ENCODE assay signal across 22 mouse cellular contexts in genomic region chr15:20967463-20967862, GRCm38 (mm10).
DNase-seq lines count a peak whose midpoint lies in the region; ATAC-seq lines count a peak whose summit lies in the region.
"Had no signal": no experiment of that assay in that cellular context is flagged by ENCODE, and none has a peak within 500 bp of the region (broad histone marks: within the 10 kb centered on the region; RNA-seq: fewer than 3 reads in every experiment).

No protein-coding gene starts in this region.

- H3K4me2 ChIP-seq in embryonic facial prominence, embryonic 11.5 days (ENCODE audit: low read depth, low read length): no peak overlapping the region
- H3K4me2 ChIP-seq in hindbrain, embryonic 12.5 days (replicated peaks): no peak overlapping the region
- H3K4me2 ChIP-seq in midbrain, embryonic 12.5 days (replicated peaks): no peak overlapping the region
- H3K4me2 ChIP-seq in midbrain, embryonic 15.5 days: no peak overlapping the region
- H3K4me2 ChIP-seq: forebrain, embryonic 15.5 days had no signal

- 0 out of 2 replicates have a peak, but pooled peaks have one; percentile 48 for ATAC-seq in embryonic facial prominence, embryonic 11.5 days (replicated peaks; ENCODE audit: insufficient number of reproducible peaks, low FRiP score, low TSS enrichment, low read depth)
- ATAC-seq in hindbrain, embryonic 12.5 days (ENCODE audit: low FRiP score): peak; percentile 61; the same call in 1 of the 2 replicates
- peak; percentile 76 for ATAC-seq in midbrain, embryonic 12.5 days (ENCODE audit: low FRiP score, low read depth)
- ATAC-seq in midbrain, embryonic 15.5 days (replicated peaks): no peak
- ATAC-seq: CD4-positive, CD25-positive, alpha-beta regulatory T cell, adult 4 months; forebrain, embryonic 15.5 days; inflammation-experienced regulatory T-cells, adult 6 months had no signal

- no peak overlapping the region for H3K27ac ChIP-seq in embryonic facial prominence, embryonic 11.5 days (replicated peaks; ENCODE audit: low read depth, low read length)
- H3K27ac ChIP-seq in embryonic facial prominence, embryonic 10.5 days (replicated peaks): no peak overlapping the region
- H3K27ac ChIP-seq in hindbrain, embryonic 12.5 days: no peak overlapping the region
- no peak overlapping the region for H3K27ac ChIP-seq in hindbrain, embryonic 10.5 days
- no peak overlapping the region for H3K27ac ChIP-seq in midbrain, embryonic 12.5 days (replicated peaks)
- H3K27ac ChIP-seq in midbrain, embryonic 15.5 days: no peak overlapping the region
- H3K27ac ChIP-seq: forebrain, embryonic 15.5 days; heart, embryonic 10.5 days had no signal

- WGBS in embryonic facial prominence, embryonic 11.5 days: 51% methylated on average over 2 of the region's 2 CpGs
- 55% methylated on average over 2 of the region's 2 CpGs for WGBS in embryonic facial prominence, embryonic 10.5 days
- WGBS in hindbrain, embryonic 12.5 days: 40% methylated on average over 2 of the region's 2 CpGs
- 64% methylated on average over 2 of the region's 2 CpGs for WGBS in hindbrain, embryonic 10.5 days
- 20% methylated on average over 2 of the region's 2 CpGs for WGBS in midbrain, embryonic 12.5 days
- WGBS in midbrain, embryonic 15.5 days: 44% methylated on average over 2 of the region's 2 CpGs

- H3K9me3 ChIP-seq in embryonic facial prominence, embryonic 11.5 days (replicated peaks; ENCODE audit: control insufficient read depth, low read length): no peaks in the 10 kb centered on the region
- H3K9me3 ChIP-seq in embryonic facial prominence, embryonic 10.5 days: no peaks in the 10 kb centered on the region
- H3K9me3 ChIP-seq in hindbrain, embryonic 12.5 days (replicated peaks): no peaks in the 10 kb centered on the region
- H3K9me3 ChIP-seq in hindbrain, embryonic 10.5 days: no peaks in the 10 kb centered on the region
- H3K9me3 ChIP-seq in midbrain, embryonic 12.5 days: no peaks in the 10 kb centered on the region
- H3K9me3 ChIP-seq in midbrain, embryonic 15.5 days: no peaks in the 10 kb centered on the region
- H3K9me3 ChIP-seq: forebrain, embryonic 15.5 days; G1E; heart, embryonic 10.5 days had no signal

- no peaks in the 10 kb centered on the region for H3K36me3 ChIP-seq in embryonic facial prominence, embryonic 11.5 days (replicated peaks; ENCODE audit: control insufficient read depth, insufficient read depth, low read depth, low read length)
- no peaks in the 10 kb centered on the region for H3K36me3 ChIP-seq in embryonic facial prominence, embryonic 10.5 days (replicated peaks)
- no peaks in the 10 kb centered on the region for H3K36me3 ChIP-seq in hindbrain, embryonic 12.5 days
- no peaks in the 10 kb centered on the region for H3K36me3 ChIP-seq in hindbrain, embryonic 10.5 days
- no peaks in the 10 kb centered on the region for H3K36me3 ChIP-seq in midbrain, embryonic 12.5 days
- H3K36me3 ChIP-seq in midbrain, embryonic 15.5 days (replicated peaks): no peaks in the 10 kb centered on the region
- H3K36me3 ChIP-seq: forebrain, embryonic 15.5 days; G1E; heart, embryonic 10.5 days had no signal

- no peak for DNase-seq in embryonic facial prominence, embryonic 11.5 days (ENCODE audit: low spot score)
- no peak for DNase-seq in embryonic facial prominence, embryonic 10.5 days (ENCODE audit: low spot score)
- no peak for DNase-seq in hindbrain, embryonic 10.5 days (ENCODE audit: low spot score)
- DNase-seq in ZHBTc4 (ENCODE audit: low read depth, low spot score): peak; percentile 5
- DNase-seq in left cerebral cortex, postnatal 4 days: no peak
- DNase-seq: adrenal gland, postnatal 10 days; B cell, adult 2 months; cerebellum, adult 11 months; cerebellum, adult 8-10 months; cerebellum, postnatal 14 days; embryo, embryonic 11 days; gastrocnemius, postnatal 36 days; heart, adult 18-20 months; heart, postnatal 14 days had no signal

- no peak overlapping the region for H3K4me3 ChIP-seq in embryonic facial prominence, embryonic 11.5 days (ENCODE audit: low read depth, low read length)
- H3K4me3 ChIP-seq in embryonic facial prominence, embryonic 10.5 days: no peak overlapping the region
- no peak overlapping the region for H3K4me3 ChIP-seq in hindbrain, embryonic 12.5 days
- H3K4me3 ChIP-seq in hindbrain, embryonic 10.5 days: no peak overlapping the region
- no peak overlapping the region for H3K4me3 ChIP-seq in midbrain, embryonic 12.5 days
- no peak overlapping the region for H3K4me3 ChIP-seq in midbrain, embryonic 15.5 days
- H3K4me3 ChIP-seq: forebrain, embryonic 15.5 days; heart, embryonic 10.5 days had no signal

- H3K9ac ChIP-seq in embryonic facial prominence, embryonic 11.5 days (replicated peaks; ENCODE audit: low read length): no peak overlapping the region
- H3K9ac ChIP-seq in hindbrain, embryonic 12.5 days: no peak overlapping the region
- H3K9ac ChIP-seq in midbrain, embryonic 12.5 days (replicated peaks): no peak overlapping the region
- no peak overlapping the region for H3K9ac ChIP-seq in midbrain, embryonic 15.5 days
- H3K9ac ChIP-seq: forebrain, embryonic 15.5 days had no signal

- intact Hi-C loops in left cerebral cortex, postnatal 4 days (cut with DNase I): no loop called here

- no peaks in the 10 kb centered on the region for H3K27me3 ChIP-seq in embryonic facial prominence, embryonic 11.5 days (ENCODE audit: control insufficient read depth, insufficient read depth, low read length)
- no peaks in the 10 kb centered on the region for H3K27me3 ChIP-seq in embryonic facial prominence, embryonic 10.5 days (replicated peaks; ENCODE audit: low read depth, poor library complexity, severe bottlenecking)
- no peaks in the 10 kb centered on the region for H3K27me3 ChIP-seq in hindbrain, embryonic 12.5 days
- H3K27me3 ChIP-seq in hindbrain, embryonic 10.5 days (ENCODE audit: insufficient read depth, poor library complexity, severe bottlenecking): no peaks in the 10 kb centered on the region
- H3K27me3 ChIP-seq in midbrain, embryonic 12.5 days: no peaks in the 10 kb centered on the region
- no peaks in the 10 kb centered on the region for H3K27me3 ChIP-seq in midbrain, embryonic 15.5 days (replicated peaks)
- H3K27me3 ChIP-seq: forebrain, embryonic 15.5 days had no signal

- no peaks in the 10 kb centered on the region for H3K4me1 ChIP-seq in embryonic facial prominence, embryonic 11.5 days (ENCODE audit: control insufficient read depth, insufficient read depth, low read length)
- H3K4me1 ChIP-seq in embryonic facial prominence, embryonic 10.5 days: no peaks in the 10 kb centered on the region
- no peaks in the 10 kb centered on the region for H3K4me1 ChIP-seq in hindbrain, embryonic 12.5 days
- no peaks in the 10 kb centered on the region for H3K4me1 ChIP-seq in hindbrain, embryonic 10.5 days (replicated peaks)
- no peaks in the 10 kb centered on the region for H3K4me1 ChIP-seq in midbrain, embryonic 12.5 days
- no peaks in the 10 kb centered on the region for H3K4me1 ChIP-seq in midbrain, embryonic 15.5 days
- H3K4me1 ChIP-seq: forebrain, embryonic 15.5 days; heart, embryonic 10.5 days had no signal
